Mouse (Mus musculus) bone marrow macrophage, adult 2 months (primary cell): ENCODE data around the gene Ddx20.

Experiments used
- CTCF ChIP-seq: IDR thresholded peaks from 2 replicates; pipeline ENCODE4 v1.5.1; 2012; ENCODE audit warnings: low read depth, mild to moderate bottlenecking, low read length, moderate library complexity
- POLR2A ChIP-seq: IDR thresholded peaks from 2 replicates; pipeline ENCODE4 v1.6.1; 2012; ENCODE audit warnings: mild to moderate bottlenecking, low read depth, low read length, borderline replicate concordance

DNA sequence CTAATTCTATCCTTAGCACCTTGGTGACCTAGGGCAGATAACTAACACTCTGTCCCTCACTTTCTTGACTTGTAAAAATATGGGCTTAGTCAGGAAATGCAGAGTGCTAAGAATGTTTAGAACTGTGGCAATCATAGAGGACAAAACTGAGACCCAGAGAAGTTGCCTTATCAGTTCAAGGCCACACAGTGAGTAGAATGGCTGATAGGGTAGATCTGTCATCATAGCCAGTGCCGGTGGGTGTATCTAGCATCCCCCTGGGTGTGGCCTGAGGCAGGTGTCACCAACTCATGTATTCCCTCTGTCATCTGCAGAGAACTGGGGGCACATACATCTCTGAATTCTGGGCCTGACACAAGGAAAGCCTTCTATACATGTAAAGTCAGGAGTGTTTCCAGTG is 10.9 kb upstream of the Ddx20 start:
- no peak for TF ChIP-seq POLR2A
- TF ChIP-seq CTCF: no peak
